Mouse (Mus musculus): ENCODE data around the gene Sh2d4b. TPM values are rescaled to one million over a fixed set of nuclear protein-coding genes. Genes with fewer than 3 reads are reported as not detected.

The Sh2d4b gene
- polyA plus RNA-seq (2012; ENCODE audit: insufficient read depth, insufficient read length, missing spikeins), result 0.40 TPM in 1 of 2 replicates, not detected in the other

DNA sequence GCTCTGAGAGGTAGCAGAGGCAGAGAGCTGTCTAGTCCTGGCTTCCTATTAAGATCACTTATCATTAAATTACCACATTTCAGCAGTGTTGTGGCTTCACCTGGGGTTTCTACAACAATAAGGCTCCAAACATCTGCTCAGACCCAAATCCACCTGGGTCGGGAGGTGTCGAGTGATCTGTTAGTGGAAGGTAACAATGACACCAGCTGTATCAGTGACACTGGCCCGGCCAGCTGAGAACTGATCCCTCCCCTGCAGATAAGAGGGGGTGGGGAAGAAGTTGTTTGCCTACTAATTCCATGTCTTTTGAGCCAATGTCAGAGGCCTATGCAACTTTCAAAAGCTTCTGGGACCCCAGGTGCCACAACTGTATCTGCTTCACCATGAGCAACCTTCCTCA, at the start of gene Sh2d4b:
Gene Sh2d4b (minus strand): TSS at position 71 of the 400 bp plus-strand sequence.
- H3K4me1 ChIP-seq (ENCODE audit: control insufficient read depth, insufficient read depth, low read length), result no peaks in the 10 kb centered on the region; the same call in 1 of the 2 replicates
- no peak within 1 kb of the TSS for H3K27ac ChIP-seq (ENCODE audit: insufficient read depth, low read depth, low read length)
- no peak within 1 kb of the TSS for H3K4me3 ChIP-seq (ENCODE audit: insufficient read depth, low read length)
- TF ChIP-seq POLR2A (IDR thresholded peaks at IDR 0.05; ENCODE audit: borderline replicate concordance, low read depth, low read length), result no peak

DNA sequence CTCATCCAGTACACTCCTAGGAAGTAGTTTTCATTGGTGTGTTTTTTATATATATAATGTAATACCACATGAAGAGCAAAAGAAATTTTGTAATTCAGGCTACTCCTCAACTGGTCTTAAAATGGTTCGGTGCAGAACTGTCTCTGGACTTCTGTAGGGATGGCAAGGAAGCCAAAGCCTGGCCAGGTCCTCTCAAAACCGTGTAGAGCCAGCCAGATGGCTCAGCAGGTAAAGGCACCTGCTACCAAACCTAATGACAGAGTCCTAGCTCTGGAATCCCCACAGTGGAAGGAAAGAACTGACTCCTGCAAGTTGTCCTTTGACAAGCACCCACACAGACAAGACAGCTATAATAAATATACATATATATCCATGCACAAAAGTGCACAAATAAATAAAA, 49.4 kb upstream of the Sh2d4b start:
- TF ChIP-seq CTCF (IDR thresholded peaks at IDR 0.05; ENCODE audit: low read depth, low read length) (no peak), POLR2A (IDR thresholded peaks at IDR 0.05; ENCODE audit: borderline replicate concordance, low read depth, low read length) (no peak)
- H3K4me1 ChIP-seq (ENCODE audit: control insufficient read depth, insufficient read depth, low read length), result peaks cover 15% of the 10 kb centered on the region
- no peak overlapping the region for H3K27ac ChIP-seq (ENCODE audit: insufficient read depth, low read depth, low read length)
- H3K4me3 ChIP-seq (ENCODE audit: insufficient read depth, low read length), result no peak overlapping the region

- Histone ChIP-seq H3K4me3 (ENCODE audit: insufficient read depth, low read length) (no peak overlapping the region), H3K4me1 (ENCODE audit: control insufficient read depth, insufficient read depth, low read length) (peaks cover 46% of the 10 kb centered on the region), H3K27ac (ENCODE audit: insufficient read depth, low read depth, low read length) (no peak overlapping the region)
- TF ChIP-seq POLR2A (IDR thresholded peaks at IDR 0.05; ENCODE audit: borderline replicate concordance, low read depth, low read length), result no peak
- TF ChIP-seq CTCF (IDR thresholded peaks at IDR 0.05; ENCODE audit: low read depth, low read length), result no peak
Observed at GRCm38 (mm10) chr14:40938380-40938987, 45.4 kb upstream of the Sh2d4b start.

GRCm38 (mm10) chr14:40937052-40937451, 44.0 kb upstream of the Sh2d4b start:
- no peak overlapping the region for H3K4me3 ChIP-seq (ENCODE audit: insufficient read depth, low read length)
- peaks cover 56% of the 10 kb centered on the region for H3K4me1 ChIP-seq (ENCODE audit: control insufficient read depth, insufficient read depth, low read length)
- TF ChIP-seq CTCF (IDR thresholded peaks at IDR 0.05; ENCODE audit: low read depth, low read length) (no peak), POLR2A (IDR thresholded peaks at IDR 0.05; ENCODE audit: borderline replicate concordance, low read depth, low read length) (no peak)
- peak overlapping the region; percentile 69 for H3K27ac ChIP-seq (ENCODE audit: insufficient read depth, low read depth, low read length)

- 0 out of 2 replicates have a peak overlapping the region, but pooled peaks have one; percentile 69 for H3K27ac ChIP-seq (ENCODE audit: insufficient read depth, low read depth, low read length)
- H3K4me3 ChIP-seq (ENCODE audit: insufficient read depth, low read length), result no peak overlapping the region
- TF ChIP-seq POLR2A (IDR thresholded peaks at IDR 0.05; ENCODE audit: borderline replicate concordance, low read depth, low read length) (no peak), CTCF (IDR thresholded peaks at IDR 0.05; ENCODE audit: low read depth, low read length) (no peak)
- peaks cover 67% of the 10 kb centered on the region for H3K4me1 ChIP-seq (ENCODE audit: control insufficient read depth, insufficient read depth, low read length)
Observed at GRCm38 (mm10) chr14:40935481-40935880, 42.4 kb upstream of the Sh2d4b start.

DNA sequence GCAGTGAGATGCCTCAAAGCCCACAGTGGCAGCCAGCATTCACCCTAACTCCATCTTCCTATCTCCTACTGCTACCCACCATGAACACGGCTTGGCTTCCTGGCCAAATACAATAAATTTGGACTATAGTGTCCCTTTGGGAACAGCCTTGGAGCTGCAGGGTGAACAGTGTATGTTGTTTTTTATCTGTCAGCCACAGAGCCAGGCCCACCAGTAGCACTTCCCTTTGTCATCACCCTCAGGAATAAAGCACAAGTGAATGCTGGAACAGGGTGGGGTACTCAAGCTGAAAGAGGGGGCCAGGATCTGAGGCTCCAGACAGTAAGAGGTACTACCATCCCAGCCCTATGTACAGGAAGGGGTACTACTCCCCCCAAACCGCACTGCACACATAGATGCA, 42.0 kb upstream of the Sh2d4b start:
- TF ChIP-seq CTCF (IDR thresholded peaks at IDR 0.05; ENCODE audit: low read depth, low read length) (no peak), POLR2A (IDR thresholded peaks at IDR 0.05; ENCODE audit: borderline replicate concordance, low read depth, low read length) (no peak)
- peaks cover 70% of the 10 kb centered on the region for H3K4me1 ChIP-seq (ENCODE audit: control insufficient read depth, insufficient read depth, low read length)
- H3K27ac ChIP-seq (ENCODE audit: insufficient read depth, low read depth, low read length), result no peak overlapping the region
- no peak overlapping the region for H3K4me3 ChIP-seq (ENCODE audit: insufficient read depth, low read length)

DNA sequence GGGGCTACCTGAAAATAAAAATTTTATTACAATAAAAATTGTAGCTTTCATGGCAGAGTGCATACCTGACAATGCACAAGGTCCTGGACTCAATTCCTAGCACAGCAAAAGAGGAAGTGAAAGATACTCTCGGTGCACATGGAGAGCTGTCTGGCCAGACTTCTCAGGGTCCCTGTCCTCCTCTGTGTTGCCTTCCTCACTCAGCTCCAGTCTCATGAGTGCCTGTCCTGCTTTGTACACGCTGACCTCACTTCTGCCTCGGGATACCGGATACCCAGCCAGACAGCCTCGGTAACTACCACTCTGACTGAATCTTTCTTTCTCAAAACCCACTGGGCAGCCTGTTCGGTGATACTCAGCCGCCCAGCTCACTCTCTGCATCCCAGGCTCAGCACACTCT, 40.3 kb upstream of the Sh2d4b start:
- Histone ChIP-seq H3K4me1 (ENCODE audit: control insufficient read depth, insufficient read depth, low read length) (peaks cover 85% of the 10 kb centered on the region), H3K4me3 (ENCODE audit: insufficient read depth, low read length) (peak overlapping the region; percentile 15), H3K27ac (ENCODE audit: insufficient read depth, low read depth, low read length) (peak overlapping the region; percentile 45)
- TF ChIP-seq CTCF (IDR thresholded peaks at IDR 0.05; ENCODE audit: low read depth, low read length), result no peak
- no peak for TF ChIP-seq POLR2A (IDR thresholded peaks at IDR 0.05; ENCODE audit: borderline replicate concordance, low read depth, low read length)

- peaks cover 88% of the 10 kb centered on the region for H3K4me1 ChIP-seq (ENCODE audit: control insufficient read depth, insufficient read depth, low read length)
- TF ChIP-seq POLR2A (IDR thresholded peaks at IDR 0.05; ENCODE audit: borderline replicate concordance, low read depth, low read length) (no peak), CTCF (IDR thresholded peaks at IDR 0.05; ENCODE audit: low read depth, low read length) (no peak)
- H3K4me3 ChIP-seq (ENCODE audit: insufficient read depth, low read length), result no peak overlapping the region
- H3K27ac ChIP-seq (ENCODE audit: insufficient read depth, low read depth, low read length), result peak overlapping the region; percentile 70; the same call in 1 of the 2 replicates
Observed at GRCm38 (mm10) chr14:40932225-40932624, 39.2 kb upstream of the Sh2d4b start.

DNA sequence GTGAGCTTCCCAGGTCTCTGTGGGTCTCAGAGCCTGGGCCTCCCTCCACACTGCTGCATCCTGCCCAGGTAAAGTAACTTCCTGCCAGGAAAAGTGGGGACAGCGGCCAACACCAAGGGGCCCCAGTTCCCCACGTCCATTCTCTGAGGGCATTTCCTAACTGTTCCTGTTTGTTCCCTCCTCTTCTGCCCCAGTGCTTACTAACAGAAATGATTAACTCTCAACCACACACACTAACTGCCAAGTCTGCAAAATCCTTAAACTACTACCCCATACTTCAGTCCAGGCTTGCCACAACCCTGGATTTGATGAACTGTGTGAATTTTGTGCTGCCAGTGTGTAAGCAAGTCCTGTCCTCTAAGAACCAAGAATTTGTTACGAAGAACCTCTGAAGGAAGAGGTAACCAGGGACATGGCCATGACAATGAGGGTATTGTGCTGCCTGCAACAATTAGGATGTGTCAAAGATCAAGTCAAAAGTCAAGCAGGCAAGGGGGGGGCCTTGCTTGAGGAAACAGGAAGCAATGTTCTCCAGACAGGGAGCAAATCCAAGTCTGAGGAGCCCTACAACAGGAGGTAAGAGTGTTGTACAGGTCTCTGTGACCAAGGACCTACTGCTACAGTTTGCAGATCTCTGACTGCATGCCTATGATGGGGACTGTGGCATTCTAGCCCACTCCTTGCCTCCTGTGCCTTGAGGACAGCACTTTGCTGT, 38.2 kb upstream of the Sh2d4b start:
- H3K4me3 ChIP-seq (ENCODE audit: insufficient read depth, low read length), result no peak overlapping the region
- H3K27ac ChIP-seq (ENCODE audit: insufficient read depth, low read depth, low read length), result peak overlapping the region; percentile 70
- peaks cover 87% of the 10 kb centered on the region for H3K4me1 ChIP-seq (ENCODE audit: control insufficient read depth, insufficient read depth, low read length)
- TF ChIP-seq CTCF (IDR thresholded peaks at IDR 0.05; ENCODE audit: low read depth, low read length) (no peak), POLR2A (IDR thresholded peaks at IDR 0.05; ENCODE audit: borderline replicate concordance, low read depth, low read length) (no peak)

GRCm38 (mm10) chr14:40929943-40930342, 36.9 kb upstream of the Sh2d4b start:
- Histone ChIP-seq H3K4me3 (ENCODE audit: insufficient read depth, low read length) (no peak overlapping the region), H3K4me1 (ENCODE audit: control insufficient read depth, insufficient read depth, low read length) (peaks cover 79% of the 10 kb centered on the region), H3K27ac (ENCODE audit: insufficient read depth, low read depth, low read length) (no peak overlapping the region)
- no peak for TF ChIP-seq CTCF (IDR thresholded peaks at IDR 0.05; ENCODE audit: low read depth, low read length)
- TF ChIP-seq POLR2A (IDR thresholded peaks at IDR 0.05; ENCODE audit: borderline replicate concordance, low read depth, low read length), result no peak

All from bone marrow macrophage, adult 2 months (primary cell).